Mouse (Mus musculus) gastrocnemius, postnatal 10 days (tissue): ENCODE measurements around the gene Fgfr2. TPM values are rescaled to one million over a fixed set of nuclear protein-coding genes. Genes with fewer than 3 reads are reported as not detected.

Source experiments
- DNase-seq: peaks from one replicate; pipeline ENCODE4 v3.0.0; 2021; ENCODE audit warnings: mixed read lengths
- total RNA-seq, 2 experiments: library from RNA; stranded (reverse); gene quantifications; 2 replicates each; pipeline ENCODE4 v1.2.3; 2021

Fgfr2 gene
- total RNA-seq, 2 experiments from 2014 or later = 3.0 to 6.1 TPM

GRCm38 (mm10) chr7:130967901-130968300 is 2155.2 kb downstream of the Fgfr2 start:
- DNase-seq = no peak

GRCm38 (mm10) chr7:130966876-130967275 is 2156.3 kb downstream of the Fgfr2 start:
- no peak for DNase-seq

DNA sequence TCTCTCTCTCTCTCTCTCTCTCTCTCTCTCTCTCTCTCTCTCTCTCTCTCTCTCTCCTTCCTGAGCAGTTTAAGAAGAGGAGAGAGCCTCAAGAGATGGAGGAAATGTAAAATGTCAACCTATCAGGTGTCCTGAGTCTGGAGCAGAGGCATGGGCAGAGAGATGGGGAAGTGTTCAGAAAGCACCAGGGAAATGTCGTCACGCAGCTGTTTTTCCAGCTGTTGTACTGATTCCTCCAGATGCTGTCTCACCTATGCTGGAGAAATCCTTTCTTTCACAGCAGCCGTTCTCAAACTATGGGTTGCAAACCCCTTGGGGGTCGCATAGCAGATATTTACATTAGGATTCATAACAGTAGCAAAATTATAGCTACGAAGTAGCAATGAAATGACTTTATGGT is 2156.7 kb downstream of the Fgfr2 start:
- no peak for DNase-seq

- DNase-seq = peak; percentile 44
These were observed 2157.2 kb downstream of the Fgfr2 start for GRCm38 (mm10) chr7:130965909-130966365.

DNA sequence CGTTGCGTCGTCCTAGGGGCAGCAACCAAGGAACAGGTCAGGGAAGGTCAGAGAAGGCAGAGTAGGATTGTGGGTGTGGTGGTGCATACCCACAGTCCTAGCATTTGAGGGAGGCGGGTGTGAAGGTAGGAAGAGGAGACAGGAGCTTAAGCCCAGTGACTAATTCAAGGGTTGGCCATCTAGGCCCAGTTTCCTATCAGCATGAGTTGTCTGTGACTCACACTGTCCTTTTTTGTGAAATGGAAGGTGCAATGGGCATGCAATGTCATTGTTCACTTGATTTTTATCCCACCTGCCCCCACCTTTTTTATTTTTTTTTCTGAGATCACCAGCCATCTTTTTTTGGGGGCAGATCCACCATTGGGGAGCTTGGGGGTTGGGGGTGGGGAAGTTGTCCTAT is 2157.8 kb downstream of the Fgfr2 start:
- no peak for DNase-seq

DNA sequence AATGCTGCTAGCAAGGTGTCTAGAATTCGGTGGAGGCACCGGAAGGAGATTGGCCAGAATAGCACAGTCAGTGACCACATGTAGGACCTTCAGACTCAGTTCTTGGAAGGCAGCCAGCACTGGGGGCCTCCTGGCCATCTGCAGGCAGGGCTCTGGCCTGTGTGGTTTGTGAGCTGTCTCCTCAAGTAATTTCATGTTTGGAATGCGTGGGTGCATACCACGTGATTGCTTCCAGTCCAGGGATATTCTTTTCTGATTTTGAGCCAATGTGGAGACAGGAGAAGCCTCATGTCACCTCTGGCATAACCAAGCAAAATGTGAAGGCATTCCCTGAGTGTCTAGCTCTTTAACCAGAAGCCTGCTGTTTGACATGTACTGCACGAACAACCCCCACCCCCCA is 2158.5 kb downstream of the Fgfr2 start:
- DNase-seq = peak; percentile 72

GRCm38 (mm10) chr7:130961429-130961828 is 2161.7 kb downstream of the Fgfr2 start:
- no peak for DNase-seq

DNA sequence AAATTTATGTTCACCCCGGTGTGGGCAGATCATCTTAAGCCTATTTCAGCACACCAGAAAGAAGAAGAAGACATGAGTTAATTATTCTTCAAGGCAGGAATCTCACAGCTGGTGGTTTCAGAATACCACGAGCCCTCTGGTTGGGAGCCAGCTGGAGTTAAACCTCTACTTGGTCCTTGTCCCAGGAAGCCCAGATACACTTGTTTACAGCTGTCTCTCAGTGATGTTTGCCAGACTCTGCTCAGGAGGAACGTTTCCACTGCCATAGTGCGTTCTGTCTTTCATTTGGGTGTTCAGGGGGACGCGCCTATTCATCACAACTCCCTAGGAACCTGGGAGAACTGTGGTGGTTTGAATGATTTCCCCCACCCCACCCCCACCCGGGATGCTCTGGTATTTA is 2163.3 kb downstream of the Fgfr2 start:
- DNase-seq = peak; percentile 86

DNA sequence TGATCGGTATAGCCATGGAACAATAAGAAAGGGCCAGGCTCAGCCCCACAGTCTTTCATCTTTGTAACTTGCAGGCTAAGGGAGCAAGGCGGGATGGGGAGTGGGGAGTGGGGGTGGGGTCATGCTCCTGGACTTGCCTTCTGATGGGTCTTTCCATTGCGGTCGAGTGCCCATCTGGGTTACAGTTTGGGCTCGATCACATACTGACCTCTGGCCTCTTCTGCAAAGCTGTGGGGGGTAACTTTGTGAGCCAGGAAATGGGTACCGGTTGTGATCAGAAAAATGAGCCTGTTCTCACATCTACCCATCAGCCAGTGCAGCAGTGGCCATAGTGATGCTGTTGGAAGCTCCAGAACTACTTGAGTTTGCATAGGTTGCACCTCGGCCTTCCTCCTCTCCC is 2164.6 kb downstream of the Fgfr2 start:
- DNase-seq = no peak

DNA sequence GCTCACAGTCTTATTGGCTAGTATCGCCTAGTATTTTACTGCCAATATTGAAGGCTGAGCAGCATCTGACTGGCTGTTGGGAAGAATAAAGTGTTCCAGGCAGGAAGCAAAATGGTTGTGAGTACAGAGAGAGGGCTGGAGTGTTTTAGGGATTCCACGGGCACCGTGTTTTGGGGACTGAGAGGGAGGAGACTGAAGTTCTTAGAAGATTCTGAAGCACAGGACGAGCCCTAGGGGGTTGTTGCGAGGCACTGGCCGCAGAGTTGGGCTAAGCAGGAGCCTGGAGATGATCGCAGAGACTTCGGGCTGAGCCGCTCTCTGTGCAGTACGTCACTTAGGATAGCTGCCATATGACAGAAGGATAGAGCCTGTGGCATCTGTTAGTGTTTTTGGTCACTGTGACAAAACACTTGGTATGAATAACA is 2169.0 kb downstream of the Fgfr2 start:
- DNase-seq = no peak

DNA sequence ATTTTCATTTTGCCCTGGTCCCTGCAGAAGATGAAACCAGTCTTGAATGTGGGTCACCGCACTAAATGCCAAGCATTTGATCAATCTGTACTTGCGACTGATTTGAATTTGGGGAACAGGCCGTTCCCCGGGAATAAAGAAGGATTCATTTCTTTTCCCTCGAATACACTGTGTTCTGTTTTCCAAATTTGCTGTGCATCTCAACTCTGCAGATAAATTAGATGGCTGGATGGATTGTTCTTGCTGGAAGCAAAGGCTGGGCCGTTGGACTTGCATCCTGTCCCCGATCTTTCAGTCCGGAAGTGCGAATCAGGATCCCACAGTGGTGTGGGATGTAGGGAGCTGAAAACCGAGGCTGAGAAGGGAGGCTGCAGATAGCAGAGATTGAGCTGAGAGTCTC is 2169.8 kb downstream of the Fgfr2 start:
- DNase-seq = no peak

GRCm38 (mm10) chr7:130951004-130951403 is 2172.1 kb downstream of the Fgfr2 start:
- no peak for DNase-seq

DNA sequence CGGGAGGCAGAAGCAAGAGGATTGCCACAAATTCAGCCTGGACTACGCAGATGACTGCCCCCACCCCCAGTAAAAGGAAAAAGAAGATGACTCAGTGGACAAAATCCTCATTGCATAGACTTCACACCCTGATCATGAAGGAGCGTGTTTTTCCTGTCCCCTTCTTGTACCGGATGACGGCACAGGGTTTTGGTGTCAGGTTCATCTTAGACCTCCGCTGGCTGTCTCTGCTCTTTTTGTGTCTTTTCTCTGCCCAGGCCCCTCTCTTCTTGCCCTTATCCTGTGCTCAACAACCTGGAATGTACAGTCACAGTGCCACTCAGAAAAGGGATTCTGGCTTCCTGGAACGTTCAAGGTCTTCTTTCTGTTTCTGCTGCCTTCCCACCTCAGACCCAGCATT is 2172.7 kb downstream of the Fgfr2 start:
- no peak for DNase-seq

- DNase-seq = peak; percentile 44
These were observed 2173.8 kb downstream of the Fgfr2 start for GRCm38 (mm10) chr7:130949331-130949751.

DNA sequence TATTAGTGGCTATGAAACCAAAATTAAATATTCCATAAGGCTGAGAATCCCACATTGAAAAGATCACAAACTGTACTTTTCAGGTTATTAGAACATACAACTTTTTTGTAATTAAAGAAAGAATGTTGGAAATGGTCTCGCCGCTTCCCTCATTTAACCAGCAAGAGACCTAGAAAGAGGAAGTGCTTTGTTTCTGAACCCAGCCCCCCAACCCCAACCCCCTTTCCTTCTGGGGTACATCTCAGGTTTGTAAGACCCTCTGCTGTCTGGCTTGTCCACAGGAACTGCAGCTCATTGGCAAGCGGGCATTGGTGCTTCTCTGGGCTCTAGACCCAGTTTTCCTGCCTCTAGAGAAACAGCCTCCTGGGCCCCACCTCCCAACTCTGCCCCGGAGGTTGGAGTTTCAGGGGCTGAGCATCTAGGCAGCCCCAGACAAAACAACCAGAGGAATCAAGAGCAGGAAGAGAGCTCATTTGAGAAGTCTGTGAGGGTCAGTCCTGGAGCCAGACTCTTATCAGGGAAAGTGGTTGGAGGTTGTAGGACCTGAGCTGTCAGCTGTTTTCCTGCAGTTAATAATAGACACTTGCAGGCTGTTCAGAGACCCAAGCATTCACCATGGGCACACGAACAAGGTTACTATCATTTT is 2174.5 kb downstream of the Fgfr2 start:
- no peak for DNase-seq

- no peak for DNase-seq
These were observed 2176.8 kb downstream of the Fgfr2 start for GRCm38 (mm10) chr7:130946303-130946702.

DNA sequence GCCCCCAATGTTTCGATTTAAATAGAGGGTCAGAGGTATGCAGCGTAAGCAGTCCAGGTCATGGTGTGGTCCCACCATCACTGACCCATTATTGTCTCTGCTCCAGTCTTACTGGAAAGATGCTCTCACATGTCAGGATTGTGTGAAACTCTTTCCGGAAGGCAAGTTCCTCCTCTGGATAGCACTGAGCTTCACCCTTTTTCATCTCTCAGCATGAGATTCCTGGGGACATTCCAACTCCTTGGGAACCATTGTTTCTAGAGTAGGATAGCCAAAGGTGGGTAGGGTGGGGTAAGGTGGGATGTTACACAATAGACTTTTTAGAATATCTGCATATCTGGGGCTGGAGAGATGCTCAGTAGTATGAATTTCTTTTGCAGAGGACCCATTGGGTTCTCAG is 2177.4 kb downstream of the Fgfr2 start:
- no peak for DNase-seq

DNA sequence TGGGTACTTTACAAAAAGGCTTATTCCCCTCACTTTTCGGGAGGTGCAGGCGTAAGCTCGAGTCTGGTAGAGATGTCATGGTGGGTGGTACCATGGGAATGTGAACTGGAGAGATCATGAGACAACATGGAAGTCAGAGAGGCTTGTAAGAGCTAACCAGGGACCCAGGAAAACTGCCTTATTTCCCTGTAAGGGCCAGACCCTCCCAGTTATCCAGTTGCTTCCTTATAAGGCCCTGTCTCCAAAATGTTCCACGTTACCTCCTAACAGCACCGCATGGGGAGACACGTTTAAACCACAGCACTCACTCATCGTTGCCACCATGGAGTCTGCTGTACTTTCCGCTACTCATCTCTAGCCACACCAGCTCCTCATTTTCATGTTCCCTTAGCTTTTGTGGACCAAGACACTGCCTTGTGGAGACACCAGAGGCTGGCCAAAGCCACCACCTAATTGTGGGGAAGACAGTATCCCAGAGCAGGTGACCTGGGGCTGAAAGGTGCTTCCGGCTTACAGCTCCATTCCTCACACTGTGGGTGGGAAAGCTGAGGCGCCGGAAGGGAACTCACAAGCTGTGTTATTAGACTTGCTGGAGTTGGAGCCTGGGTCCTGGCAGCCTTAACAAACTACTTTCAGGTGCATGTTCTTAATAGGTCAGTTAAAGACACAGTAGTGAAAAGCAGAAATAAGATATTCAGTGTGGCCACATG is 2178.2 kb downstream of the Fgfr2 start:
- DNase-seq = no peak

GRCm38 (mm10) chr7:130943280-130943895 is 2179.8 kb downstream of the Fgfr2 start:
- DNase-seq = no peak

DNA sequence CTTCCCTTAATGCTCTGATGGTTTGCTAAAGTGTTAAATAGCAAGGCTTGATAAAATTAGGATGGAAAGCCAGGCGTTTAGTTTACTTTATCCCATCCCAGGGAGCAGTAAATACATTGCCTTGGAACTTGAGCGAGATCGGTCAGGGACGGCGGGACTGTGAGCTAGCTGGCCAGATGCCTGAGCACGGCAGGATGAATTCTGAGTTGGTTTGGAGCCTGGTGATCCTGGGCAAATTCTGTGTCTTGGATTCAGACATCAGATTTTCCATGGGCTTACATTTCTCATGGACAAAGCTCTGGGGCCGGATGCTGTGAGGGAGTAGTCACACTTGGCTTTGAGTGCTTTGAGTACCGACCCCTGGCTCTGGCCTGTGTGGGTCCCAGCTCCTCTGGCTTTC is 2182.4 kb downstream of the Fgfr2 start:
- no peak for DNase-seq

DNA sequence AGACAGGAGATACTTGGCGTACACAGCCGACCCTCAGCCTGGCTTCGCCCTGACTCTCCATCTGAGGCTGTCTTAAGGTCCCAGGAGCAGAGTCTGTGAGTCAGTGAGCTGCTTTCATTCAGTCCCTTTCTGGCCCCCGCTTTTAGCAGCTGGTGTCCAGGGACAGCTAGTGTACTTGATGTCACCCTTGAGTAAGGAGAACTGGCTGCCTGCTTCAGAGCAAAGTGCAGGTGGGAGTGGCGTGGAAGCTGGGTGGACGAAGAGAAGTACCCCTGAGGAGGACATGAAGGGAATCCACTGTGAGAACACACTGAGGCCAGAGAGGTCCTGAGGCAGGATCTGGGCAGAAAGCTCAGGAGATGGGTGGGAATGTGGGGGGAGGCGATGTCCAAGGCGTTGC is 2184.3 kb downstream of the Fgfr2 start:
- no peak for DNase-seq

DNA sequence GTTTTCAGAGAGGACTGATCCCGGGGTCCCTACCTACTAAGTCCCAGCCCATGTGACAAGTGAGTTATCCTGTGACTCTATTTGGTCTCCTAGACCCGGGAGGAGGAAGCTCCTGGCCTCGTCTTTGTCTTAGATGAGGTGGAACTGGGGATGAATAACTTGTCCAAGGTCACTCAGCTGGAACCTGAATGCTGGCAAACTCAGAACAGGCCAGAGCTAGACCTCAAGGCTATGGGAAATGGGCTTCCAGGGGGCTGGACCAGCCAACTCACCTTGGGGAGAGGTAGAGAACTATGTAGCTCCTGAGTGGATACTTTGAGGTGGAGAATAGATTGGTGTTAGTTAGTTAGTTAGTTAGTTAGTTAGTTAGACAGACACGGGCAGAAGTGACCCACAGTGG is 2185.1 kb downstream of the Fgfr2 start:
- DNase-seq = no peak

DNA sequence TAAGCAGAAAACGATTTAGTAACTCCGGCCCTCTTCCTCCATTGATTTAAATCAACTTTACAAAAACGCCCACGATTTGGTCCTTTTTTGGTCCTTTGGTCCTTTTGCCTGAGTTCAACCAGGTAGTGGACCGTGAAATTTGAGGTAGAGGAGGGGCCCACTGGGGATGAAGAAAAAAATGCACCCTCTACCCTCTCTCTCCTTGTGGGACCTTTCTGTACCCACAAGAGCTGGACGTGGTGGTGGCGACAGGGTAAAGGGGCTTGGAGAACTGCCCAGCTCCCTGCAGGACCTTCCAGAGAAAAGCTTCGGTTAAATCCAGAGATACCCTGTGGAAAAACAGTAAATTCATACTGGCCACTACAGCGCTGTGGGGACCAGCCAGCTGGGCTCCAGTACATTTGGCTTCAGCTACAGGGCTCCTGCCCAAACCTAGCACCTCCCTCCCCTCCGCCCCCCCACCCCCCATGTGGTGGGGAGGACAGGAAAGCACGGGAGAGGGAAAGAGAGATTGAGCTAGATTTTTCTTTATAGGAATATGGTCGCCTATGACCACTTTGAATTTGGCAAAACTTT is 2185.8 kb downstream of the Fgfr2 start:
- peak; percentile 41 for DNase-seq
